Mouse (Mus musculus) embryonic facial prominence, embryonic 12.5 days (tissue): ENCODE data around the gene Cstf1. TPM values are rescaled to one million over a fixed set of nuclear protein-coding genes. Genes with fewer than 3 reads are reported as not detected.

Experiments used
- ATAC-seq: fragments of 200-750 bp; cut with Nextera tagmentation; 2 replicates; pipeline ENCODE4 v1.8.0; 2017; ENCODE audit not compliant: insufficient number of reproducible peaks, insufficient read depth, low FRiP score, low TSS enrichment
- H3K27ac ChIP-seq: fragments of 300-500 bp; sonication (generic); 2 replicates; pipeline ENCODE4 v1.5.1; 2016; ENCODE audit warnings: mild to moderate bottlenecking
- H3K27me3 ChIP-seq: fragments of 300-500 bp; sonication (generic); 2 replicates; pipeline ENCODE4 v1.6.1; 2016; ENCODE audit warnings: mild to moderate bottlenecking, moderate library complexity
- H3K36me3 ChIP-seq: fragments of 300-500 bp; sonication (generic); 2 replicates; pipeline ENCODE4 v1.6.1; 2016; ENCODE audit warnings: mild to moderate bottlenecking
- H3K4me1 ChIP-seq: fragments of 300-500 bp; sonication (generic); 2 replicates; pipeline ENCODE4 v1.6.1; 2016
- H3K4me2 ChIP-seq: fragments of 300-500 bp; sonication (generic); replicated peaks from 2 replicates; pipeline ENCODE4 v1.6.1; 2016; ENCODE audit warnings: mild to moderate bottlenecking, moderate library complexity
- H3K4me3 ChIP-seq: fragments of 300-500 bp; sonication (generic); 2 replicates; pipeline ENCODE4 v1.5.1; 2016; ENCODE audit warnings: mild to moderate bottlenecking
- H3K9ac ChIP-seq: fragments of 300-500 bp; sonication (generic); 2 replicates; pipeline ENCODE4 v1.6.1; 2016; ENCODE audit warnings: mild to moderate bottlenecking, moderate library complexity
- H3K9me3 ChIP-seq: fragments of 300-500 bp; sonication (generic); 2 replicates; pipeline ENCODE4 v1.6.1; 2016; ENCODE audit warnings: mild to moderate bottlenecking, moderate library complexity
- WGBS: fragments of 180-500 bp; shearing (Covaris S2); methylation state at CpG from one replicate; pipeline ENCODE4 v1.1.7; 2016; 5-methylcytosine and 5-hydroxymethylcytosine counted together
- polyA plus RNA-seq: library from polyadenylated mRNA; unstranded; fragments of >200 nt; fragmentation: Nextera tagmentation; extraction: Ambion mirVana; gene quantifications from 2 replicates; pipeline ENCODE4 v1.2.1, GENCODE M21; 2016

Cstf1 gene
- polyA plus RNA-seq, 1 experiment from 2014 or later: 44.9 TPM

GRCm38 (mm10) chr2:172416876-172417275, 46.4 kb downstream of the Cstf1 start:
- Histone ChIP-seq H3K4me2 (no peak overlapping the region), H3K36me3 (no peaks in the 10 kb centered on the region), H3K9me3 (no peaks in the 10 kb centered on the region), H3K27me3 (no peaks in the 10 kb centered on the region), H3K9ac (no peak overlapping the region), H3K27ac (no peak overlapping the region), H3K4me3 (no peak overlapping the region), H3K4me1 (peaks cover 14% of the 10 kb centered on the region)
- ATAC-seq: no peak
- 87% methylated on average over 5 of the region's 5 CpGs for WGBS

DNA sequence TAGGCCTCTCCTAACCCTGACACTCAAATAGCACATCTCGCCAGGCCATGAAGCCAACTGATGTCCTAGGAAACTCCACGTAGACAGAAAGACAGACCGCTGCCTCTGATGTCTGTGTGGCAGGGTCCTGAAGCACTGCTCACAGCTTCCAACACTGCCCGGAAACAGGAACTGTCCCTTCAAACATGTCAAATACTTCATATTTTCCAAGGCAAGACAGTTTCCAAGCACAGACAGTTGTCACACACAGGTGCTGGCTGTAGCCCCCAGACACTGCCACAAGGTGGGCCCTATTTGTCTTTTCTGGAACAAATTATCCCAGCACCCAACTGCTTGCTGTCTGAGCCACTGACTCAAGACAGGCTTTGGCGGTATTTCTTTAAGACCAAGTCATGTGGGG, 47.7 kb downstream of the Cstf1 start:
- H3K27me3 ChIP-seq: no peaks in the 10 kb centered on the region
- no peak overlapping the region for H3K27ac ChIP-seq
- no peak overlapping the region for H3K4me3 ChIP-seq
- no peak overlapping the region for H3K9ac ChIP-seq
- H3K4me1 ChIP-seq: peaks cover 5% of the 10 kb centered on the region
- WGBS: 89% methylated on average over 5 of the region's 5 CpGs
- H3K4me2 ChIP-seq: no peak overlapping the region
- no peaks in the 10 kb centered on the region for H3K36me3 ChIP-seq
- H3K9me3 ChIP-seq: no peaks in the 10 kb centered on the region
- no peak for ATAC-seq

DNA sequence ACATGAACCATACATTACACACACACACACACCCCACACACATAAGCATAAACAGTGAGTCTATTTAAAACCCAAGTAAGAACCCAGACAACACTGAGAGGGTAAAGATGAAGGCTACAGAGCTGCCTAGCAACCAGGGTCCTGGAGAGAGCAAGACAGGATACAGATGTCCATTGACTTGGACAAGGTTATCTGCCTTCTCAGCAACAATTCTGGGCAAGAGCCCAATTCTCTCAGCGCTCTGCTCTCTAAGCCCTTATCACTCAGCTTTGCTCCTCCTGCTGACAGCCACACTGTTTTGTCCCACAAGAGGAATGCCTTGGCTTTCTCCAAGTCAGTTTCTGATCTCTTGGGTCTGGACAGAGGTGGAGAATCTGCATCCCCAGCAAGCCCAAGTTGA, 60.1 kb downstream of the Cstf1 start:
- Histone ChIP-seq H3K9ac (no peak overlapping the region), H3K9me3 (no peaks in the 10 kb centered on the region), H3K36me3 (no peaks in the 10 kb centered on the region), H3K4me1 (no peaks in the 10 kb centered on the region), H3K4me2 (no peak overlapping the region), H3K27me3 (no peaks in the 10 kb centered on the region), H3K4me3 (no peak overlapping the region), H3K27ac (no peak overlapping the region)
- no peak for ATAC-seq
- WGBS: 82% methylated on average over 1 of the region's 1 CpGs

Other genes starting within 250 kb of the Cstf1 start
- 0.08 TPM in 1 of 2 replicates, not detected in the other for gene Mc3r, start 122.2 kb upstream of the Cstf1 start, polyA plus RNA-seq
- 22.5 and 24.1 TPM in 2 replicates for gene Fam210b, start 25.1 kb upstream of the Cstf1 start, polyA plus RNA-seq
- gene Aurka, start 146 bp upstream of the Cstf1 start, polyA plus RNA-seq: 131 TPM in 2 replicates
- gene Cass4, start 23.1 kb downstream of the Cstf1 start, polyA plus RNA-seq: 0.20 TPM in 2 replicates
- gene Rtf2, start 69.9 kb downstream of the Cstf1 start, polyA plus RNA-seq: 67.8 and 74.1 TPM in 2 replicates
- gene Gcnt7, start 87.9 kb downstream of the Cstf1 start, polyA plus RNA-seq: 2.2 and 2.6 TPM in 2 replicates
- 0.41 and 0.57 TPM in 2 replicates for gene Fam209, start 101.8 kb downstream of the Cstf1 start, polyA plus RNA-seq
- gene Tfap2c, start 178.9 kb downstream of the Cstf1 start, polyA plus RNA-seq: 15.4 and 16.0 TPM in 2 replicates